ENCODE assay signal across 22 mouse cellular contexts in genomic region chr13:43221290-43221689, GRCm38 (mm10). TPM values are rescaled to one million over a fixed set of nuclear protein-coding genes. Genes with fewer than 3 reads are reported as not detected.
A peak's percentile ranks its signal among the peaks of the same experiment; 100 is the strongest.
DNase-seq lines count a peak whose midpoint lies in the region; ATAC-seq and TF ChIP-seq lines count a peak whose summit lies in the region.
"Had no signal": no experiment of that assay in that cellular context is flagged by ENCODE, and none has a peak within 500 bp of the region (broad histone marks: within the 10 kb centered on the region; RNA-seq: fewer than 3 reads in every experiment).

No protein-coding gene starts in this region.

- H3K4me1 ChIP-seq in heart, embryonic 10.5 days: peaks cover 39% of the 10 kb centered on the region
- H3K4me1 ChIP-seq in lung, postnatal 0 days (ENCODE audit: insufficient read depth, low read depth, low read length): peaks cover 13% of the 10 kb centered on the region

- no peak overlapping the region for H3K4me2 ChIP-seq in lung, postnatal 0 days (replicated peaks; ENCODE audit: low read depth, low read length)
- H3K4me2 ChIP-seq: embryonic facial prominence, embryonic 13.5 days; embryonic facial prominence, embryonic 15.5 days; forebrain, embryonic 12.5 days had no signal

- H3K9me3 ChIP-seq in heart, embryonic 10.5 days: no peaks in the 10 kb centered on the region
- H3K9me3 ChIP-seq in lung, postnatal 0 days (ENCODE audit: low read length): no peaks in the 10 kb centered on the region
- H3K9me3 ChIP-seq: embryonic facial prominence, embryonic 13.5 days; embryonic facial prominence, embryonic 15.5 days had no signal

- no peaks in the 10 kb centered on the region; the same call in 1 of the 2 replicates for H3K27me3 ChIP-seq in heart, embryonic 10.5 days (ENCODE audit: insufficient read depth, poor library complexity, severe bottlenecking)
- no peaks in the 10 kb centered on the region for H3K27me3 ChIP-seq in lung, postnatal 0 days (replicated peaks; ENCODE audit: insufficient read depth, low read length)
- no peaks in the 10 kb centered on the region for H3K27me3 ChIP-seq in Patski
- H3K27me3 ChIP-seq: CH12.LX; embryonic facial prominence, embryonic 13.5 days; embryonic facial prominence, embryonic 15.5 days; forebrain, embryonic 12.5 days had no signal

- CTCF ChIA-PET in Patski (lab: Charles Lee): interaction anchor here (1.6 kb wide), 1 partner anchor 10 kb away, joined by 4 read pairs; no protein-coding TSS in a partner anchor

- no peak for DNase-seq in heart, embryonic 10.5 days (ENCODE audit: low spot score)
- no peak for DNase-seq in heart, postnatal 25 days (ENCODE audit: low spot score)
- DNase-seq in lung, postnatal 0 days (ENCODE audit: low spot score): no peak
- no peak for DNase-seq in lung, postnatal 36 days
- no peak for DNase-seq in Patski (ENCODE audit: low read depth, low spot score)
- DNase-seq: adrenal gland, adult 2 months; adrenal gland, postnatal 10 days; adrenal gland, postnatal 25 days; B cell, adult 2 months; cerebellum, adult 11 months; cerebellum, adult 8-10 months; cerebellum, adult 9-11 months had no signal

- WGBS in heart, embryonic 10.5 days: 81% methylated on average over 6 of the region's 6 CpGs
- 75% methylated on average over 6 of the region's 6 CpGs for WGBS in lung, postnatal 0 days

- POLR2A ChIA-PET in Patski (lab: Charles Lee): interaction anchor here (2.0 kb wide), 1 partner anchor 22 kb away, joined by 4 read pairs; no protein-coding TSS in a partner anchor

- no peak overlapping the region for H3K9ac ChIP-seq in lung, postnatal 0 days (replicated peaks; ENCODE audit: low read depth)
- H3K9ac ChIP-seq: embryonic facial prominence, embryonic 13.5 days; embryonic facial prominence, embryonic 15.5 days; forebrain, embryonic 12.5 days had no signal

- 0 out of 2 replicates have a peak overlapping the region, but pooled peaks have one; percentile 16 for H3K27ac ChIP-seq in heart, embryonic 10.5 days
- H3K27ac ChIP-seq in lung, postnatal 0 days (ENCODE audit: low read length): no peak overlapping the region
- H3K27ac ChIP-seq: embryonic facial prominence, embryonic 13.5 days; embryonic facial prominence, embryonic 15.5 days; forebrain, embryonic 10.5 days; forebrain, embryonic 12.5 days had no signal

- 0 out of 2 replicates have a peak, but pooled peaks have one; percentile 21 for ATAC-seq in lung, postnatal 0 days
- peak; percentile 57 for ATAC-seq in Patski
- ATAC-seq: CD4-positive, CD25-positive, alpha-beta regulatory T cell, adult 4 months; forebrain, embryonic 14.5 days; forebrain, embryonic 16.5 days had no signal

- TF ChIP-seq EP300 in lung, postnatal 0 days (IDR thresholded peaks at IDR 0.05): no peak

- in situ Hi-C loops in Patski (cut with MboI; ENCODE audit: low pct_unique_long_range_greater_than_20kb): no loop called here

- H3K4me3 ChIP-seq in heart, embryonic 10.5 days: no peak overlapping the region
- H3K4me3 ChIP-seq in lung, postnatal 0 days (ENCODE audit: low read depth, low read length): no peak overlapping the region
- H3K4me3 ChIP-seq: embryonic facial prominence, embryonic 13.5 days; embryonic facial prominence, embryonic 15.5 days; erythroblast, embryonic 14.5 days; forebrain, embryonic 10.5 days; forebrain, embryonic 12.5 days had no signal

- no peak for TF ChIP-seq CTCF in lung, postnatal 0 days (IDR thresholded peaks at IDR 0.05)
- TF ChIP-seq CTCF in Patski (IDR thresholded peaks at IDR 0.05): no peak

- intact Hi-C loops in heart, postnatal 25 days (cut with DNase I): no loop called here

- no peaks in the 10 kb centered on the region for H3K36me3 ChIP-seq in heart, embryonic 10.5 days
- H3K36me3 ChIP-seq in lung, postnatal 0 days (ENCODE audit: insufficient read depth, low read length): no peaks in the 10 kb centered on the region
- H3K36me3 ChIP-seq: embryonic facial prominence, embryonic 13.5 days; embryonic facial prominence, embryonic 15.5 days; forebrain, embryonic 10.5 days; forebrain, embryonic 12.5 days; G1E had no signal

RNA-seq across cellular contexts. Expression of gene Tbc1d7, which starts 50.0 kb away (rescaled TPM):
- 55.0 and 55.8 TPM in 2 replicates for polyA plus RNA-seq in heart, embryonic 10.5 days (2016; fragmentation: Nextera tagmentation; extraction: Ambion mirVana)
- 10 to 100 TPM; 35.9 to 43.0 TPM for total RNA-seq in heart, postnatal 25 days (2021)
- 25.4 and 27.5 TPM in 2 replicates for polyA plus RNA-seq in lung, postnatal 0 days (2015; fragmentation: Nextera tagmentation; extraction: Ambion mirVana)
- 18.0 TPM for polyA plus RNA-seq in Patski (2021)
